Mouse (Mus musculus) stomach, embryonic 16.5 days (tissue): Measurements from ENCODE around the gene Cul1. TPM values are rescaled to one million over a fixed set of nuclear protein-coding genes. Genes with fewer than 3 reads are reported as not detected.
"Not testable (repeated sequence)": the region's sequence is repeated elsewhere in the genome, so short reads cannot be mapped to it uniquely, and the experiment has no call there.

Experiments used
- ATAC-seq: fragments of 200-750 bp; cut with Nextera tagmentation; 2 replicates; pipeline ENCODE4 v1.8.0; 2017; ENCODE audit warnings: moderate number of reproducible peaks, moderate TSS enrichment; ENCODE audit not compliant: insufficient read depth, low FRiP score
- H3K27ac ChIP-seq: fragments of 300-500 bp; sonication (generic); 2 replicates; pipeline ENCODE4 v1.5.1; 2014; ENCODE audit warnings: low read length
- H3K27me3 ChIP-seq: fragments of 300-500 bp; sonication (generic); 2 replicates; pipeline ENCODE4 v1.6.1; 2014; ENCODE audit warnings: low read length, control low read depth, mixed read lengths; ENCODE audit not compliant: control insufficient read depth, insufficient read depth
- H3K36me3 ChIP-seq: fragments of 300-500 bp; sonication (generic); 2 replicates; pipeline ENCODE4 v1.6.1; 2014; ENCODE audit warnings: low read length; ENCODE audit not compliant: control insufficient read depth, insufficient read depth
- H3K4me1 ChIP-seq: fragments of 300-500 bp; sonication (generic); 2 replicates; pipeline ENCODE4 v1.6.1; 2014; ENCODE audit warnings: low read length, control low read depth, mixed read lengths; ENCODE audit not compliant: control insufficient read depth, insufficient read depth
- H3K4me2 ChIP-seq: fragments of 300-500 bp; sonication (generic); 2 replicates; pipeline ENCODE4 v1.6.1; 2014; ENCODE audit warnings: low read depth, low read length, mixed read lengths
- H3K4me3 ChIP-seq: fragments of 300-500 bp; sonication (generic); replicated peaks from 2 replicates; pipeline ENCODE4 v1.5.1; 2014; ENCODE audit warnings: mild to moderate bottlenecking, low read length
- H3K9ac ChIP-seq: fragments of 300-500 bp; sonication (generic); 2 replicates; pipeline ENCODE4 v1.6.1; 2014; ENCODE audit warnings: low read length
- H3K9me3 ChIP-seq: fragments of 300-500 bp; sonication (generic); replicated peaks from 2 replicates; pipeline ENCODE4 v1.6.1; 2016; ENCODE audit warnings: low read length, control low read depth; ENCODE audit not compliant: control insufficient read depth
- WGBS: fragments of 180-500 bp; shearing (Covaris S2); extraction: QIAGEN DNeasy Blood & Tissue Kit; methylation state at CpG from one replicate; pipeline ENCODE4 v1.1.7; 2014; 5-methylcytosine and 5-hydroxymethylcytosine counted together
- polyA plus RNA-seq: library from polyadenylated mRNA; unstranded; fragments of >200 nt; fragmentation: Nextera tagmentation; extraction: Ambion mirVana; gene quantifications from 2 replicates; pipeline ENCODE4 v1.2.1, GENCODE M21; 2015

The Cul1 gene
- polyA plus RNA-seq = 109 and 113 TPM in 2 replicates

- peak within 1 kb of the TSS; percentile 100 for H3K9ac ChIP-seq
- H3K36me3 ChIP-seq = no peaks in the 10 kb centered on the region
- H3K4me2 ChIP-seq = peak within 1 kb of the TSS; percentile 73
- no peaks in the 10 kb centered on the region for H3K9me3 ChIP-seq
- H3K27me3 ChIP-seq = no peaks in the 10 kb centered on the region
- H3K4me3 ChIP-seq = peak within 1 kb of the TSS; percentile 99
- H3K4me1 ChIP-seq = peaks cover 21% of the 10 kb centered on the region; the same call in 1 of the 2 replicates
- ATAC-seq = no peak
- H3K27ac ChIP-seq = peak within 1 kb of the TSS; percentile 95
- WGBS = 43% methylated on average over 2 of the region's 2 CpGs
Measured at GRCm38 (mm10) chr6:47453098-47453497, at the start of gene Cul1. TSS of gene Cul1 (plus strand) at chr6:47453398.

- Histone ChIP-seq H3K36me3 (no peaks in the 10 kb centered on the region), H3K9ac (no peak overlapping the region), H3K9me3 (no peaks in the 10 kb centered on the region), H3K4me2 (no peak overlapping the region), H3K4me3 (no peak overlapping the region), H3K4me1 (no peaks in the 10 kb centered on the region; the same call in 1 of the 2 replicates), H3K27me3 (no peaks in the 10 kb centered on the region), H3K27ac (peak overlapping the region; percentile 4)
- ATAC-seq = peak; percentile 56; the same call in 1 of the 2 replicates
- WGBS = 66% methylated on average over 11 of the region's 11 CpGs
Measured at GRCm38 (mm10) chr6:47404419-47405382, 48.5 kb upstream of the Cul1 start.

- no peak overlapping the region for H3K4me3 ChIP-seq
- no peak overlapping the region for H3K27ac ChIP-seq
- no peaks in the 10 kb centered on the region for H3K9me3 ChIP-seq
- no peaks in the 10 kb centered on the region for H3K36me3 ChIP-seq
- no peaks in the 10 kb centered on the region for H3K4me1 ChIP-seq
- H3K27me3 ChIP-seq = no peaks in the 10 kb centered on the region
- H3K4me2 ChIP-seq = no peak overlapping the region
- WGBS = 29% methylated on average over 4 of the region's 4 CpGs
- ATAC-seq = no peak
- no peak overlapping the region for H3K9ac ChIP-seq
Measured at GRCm38 (mm10) chr6:47412886-47413606, 40.2 kb upstream of the Cul1 start.

- 48% methylated on average over 2 of the region's 2 CpGs for WGBS
- H3K4me2 ChIP-seq = no peak overlapping the region
- H3K4me1 ChIP-seq = no peaks in the 10 kb centered on the region
- H3K9ac ChIP-seq = no peak overlapping the region
- no peak for ATAC-seq
- H3K4me3 ChIP-seq = no peak overlapping the region
- no peaks in the 10 kb centered on the region for H3K27me3 ChIP-seq
- no peaks in the 10 kb centered on the region for H3K36me3 ChIP-seq
- H3K9me3 ChIP-seq = no peaks in the 10 kb centered on the region
- no peak overlapping the region for H3K27ac ChIP-seq
Measured at GRCm38 (mm10) chr6:47413656-47414055, 39.5 kb upstream of the Cul1 start.

- no peaks in the 10 kb centered on the region for H3K36me3 ChIP-seq
- ATAC-seq = no peak
- H3K9ac ChIP-seq = no peak overlapping the region
- WGBS = 65% methylated on average over 3 of the region's 3 CpGs
- H3K27me3 ChIP-seq = no peaks in the 10 kb centered on the region
- H3K4me3 ChIP-seq = no peak overlapping the region
- no peak overlapping the region for H3K4me2 ChIP-seq
- H3K27ac ChIP-seq = no peak overlapping the region
- no peaks in the 10 kb centered on the region for H3K4me1 ChIP-seq
- no peaks in the 10 kb centered on the region for H3K9me3 ChIP-seq
Measured at GRCm38 (mm10) chr6:47418691-47419090, 34.5 kb upstream of the Cul1 start.

- ATAC-seq = no peak
- Histone ChIP-seq H3K27me3 (no peaks in the 10 kb centered on the region), H3K27ac (no peak overlapping the region), H3K4me2 (no peak overlapping the region), H3K36me3 (no peaks in the 10 kb centered on the region), H3K9ac (no peak overlapping the region), H3K4me3 (no peak overlapping the region), H3K9me3 (no peaks in the 10 kb centered on the region), H3K4me1 (no peaks in the 10 kb centered on the region)
Measured at GRCm38 (mm10) chr6:47420156-47420555, 33.0 kb upstream of the Cul1 start.

- H3K9ac ChIP-seq = no peak overlapping the region
- ATAC-seq = no peak
- no peak overlapping the region for H3K4me3 ChIP-seq
- H3K27ac ChIP-seq = no peak overlapping the region
- H3K9me3 ChIP-seq = no peaks in the 10 kb centered on the region
- no peaks in the 10 kb centered on the region for H3K36me3 ChIP-seq
- no peaks in the 10 kb centered on the region for H3K4me1 ChIP-seq
- 88% methylated on average over 1 of the region's 1 CpGs for WGBS
- no peaks in the 10 kb centered on the region for H3K27me3 ChIP-seq
- H3K4me2 ChIP-seq = no peak overlapping the region
Measured at GRCm38 (mm10) chr6:47421221-47421620, 32.0 kb upstream of the Cul1 start.

GRCm38 (mm10) chr6:47426136-47426535 is 27.1 kb upstream of the Cul1 start:
- Histone ChIP-seq H3K4me3 (no peak overlapping the region), H3K9ac (no peak overlapping the region), H3K9me3 (no peaks in the 10 kb centered on the region), H3K27me3 (no peaks in the 10 kb centered on the region), H3K4me1 (no peaks in the 10 kb centered on the region), H3K4me2 (no peak overlapping the region), H3K36me3 (no peaks in the 10 kb centered on the region), H3K27ac (no peak overlapping the region)
- no peak for ATAC-seq
- WGBS = 61% methylated on average over 1 of the region's 1 CpGs

- H3K9ac ChIP-seq, ATAC-seq: not testable (repeated sequence)
- 80% methylated on average over 4 of the region's 4 CpGs for WGBS
Measured at GRCm38 (mm10) chr6:47426556-47426955, 26.6 kb upstream of the Cul1 start.

More at GRCm38 (mm10) chr6:47426556-47426955, 26.6 kb upstream of the Cul1 start:
- not testable (repeated sequence) for H3K27ac ChIP-seq, H3K4me2 ChIP-seq, H3K36me3 ChIP-seq, H3K9me3 ChIP-seq, H3K27me3 ChIP-seq, H3K4me1 ChIP-seq, H3K4me3 ChIP-seq
